ENCODE assay signal across 8 mouse cellular contexts in the genomic region with DNA sequence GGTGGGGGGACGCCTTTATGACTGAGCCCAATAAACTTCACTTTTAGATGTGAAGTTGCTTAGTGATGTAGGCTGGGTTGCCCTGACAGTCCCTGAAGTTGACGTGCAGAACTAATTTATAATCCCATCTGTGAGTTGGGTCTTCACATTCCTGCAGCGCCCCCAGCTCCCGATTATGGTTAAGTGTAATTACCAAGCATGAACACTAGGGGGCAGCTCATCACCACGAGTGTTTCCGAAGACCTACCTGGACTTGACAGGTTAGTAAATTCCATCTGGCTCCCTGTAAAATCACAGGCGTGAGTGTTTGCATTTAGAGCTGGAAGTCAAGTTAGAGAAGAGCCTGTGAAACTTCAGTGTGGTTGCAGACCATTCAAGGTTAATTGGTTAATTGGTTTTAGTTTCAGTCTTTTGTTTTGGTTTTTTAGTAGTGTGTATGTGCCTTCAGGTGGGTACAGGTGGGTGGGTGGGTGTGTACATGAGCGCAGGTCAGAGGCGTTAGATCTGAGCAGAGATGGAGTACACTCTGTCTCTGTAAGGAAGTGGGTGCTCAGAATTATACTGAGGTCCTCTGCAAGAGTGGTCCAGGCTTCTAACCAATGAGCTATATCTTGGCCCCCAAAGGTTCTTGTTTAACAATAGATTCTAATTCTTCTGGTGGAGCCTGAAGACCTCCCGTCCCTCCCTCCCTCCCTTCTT. TPM values are rescaled to one million over a fixed set of nuclear protein-coding genes. Genes with fewer than 3 reads are reported as not detected.
DNase-seq lines count a peak whose midpoint lies in the region; ATAC-seq and TF ChIP-seq lines count a peak whose summit lies in the region.

No protein-coding gene starts in this region.

- no peaks in the 10 kb centered on the region; the same call in 1 of the 2 replicates for H3K9me3 ChIP-seq in liver, embryonic 11.5 days (ENCODE audit: control insufficient read depth, low read length)
- H3K9me3 ChIP-seq in intestine, postnatal 0 days (ENCODE audit: control insufficient read depth) = no peaks in the 10 kb centered on the region

- H3K27ac ChIP-seq in liver, embryonic 11.5 days (ENCODE audit: low read depth, low read length) = no peak overlapping the region
- no peak overlapping the region for H3K27ac ChIP-seq in intestine, postnatal 0 days (ENCODE audit: low read depth, low read length)
- H3K27ac ChIP-seq in small intestine, adult 2 months (ENCODE audit: insufficient read depth, low read depth, low read length) = no peak overlapping the region

- no peaks in the 10 kb centered on the region; the same call in 1 of the 2 replicates for H3K27me3 ChIP-seq in liver, embryonic 11.5 days (replicated peaks; ENCODE audit: control insufficient read depth, insufficient read depth, low read length)
- no peaks in the 10 kb centered on the region for H3K27me3 ChIP-seq in intestine, postnatal 0 days (replicated peaks; ENCODE audit: control insufficient read depth, insufficient read depth, low read length)
- no peaks in the 10 kb centered on the region for H3K27me3 ChIP-seq in small intestine, adult 2 months (ENCODE audit: control insufficient read depth, insufficient read depth, low read length)

- H3K9ac ChIP-seq in liver, embryonic 11.5 days (ENCODE audit: low read depth, low read length) = no peak overlapping the region
- H3K9ac ChIP-seq in intestine, postnatal 0 days (ENCODE audit: low read depth, low read length) = no peak overlapping the region

- H3K4me2 ChIP-seq in liver, embryonic 11.5 days = no peak overlapping the region
- H3K4me2 ChIP-seq in intestine, postnatal 0 days (replicated peaks; ENCODE audit: low read depth) = no peak overlapping the region

- 14% methylated on average over 10 of the region's 10 CpGs for WGBS in liver, embryonic 11.5 days
- 18% methylated on average over 10 of the region's 10 CpGs for WGBS in intestine, postnatal 0 days
- 20% methylated on average over 10 of the region's 10 CpGs for WGBS in small intestine, adult 2 months

- peak; percentile 91 for TF ChIP-seq CTCF in intestine, postnatal 0 days (IDR thresholded peaks at IDR 0.05; ENCODE audit: low read depth)
- peak; percentile 65; the same call in 1 of the 2 replicates for TF ChIP-seq CTCF in small intestine, adult 2 months (IDR thresholded peaks at IDR 0.05; ENCODE audit: extremely low read depth, insufficient read length, insufficient replicate concordance, low read depth, low read length)

- DNase-seq in liver (peak; percentile 34), ZHBTc4 (ENCODE audit: low read depth, low spot score) (peak; percentile 82)
- no peak for DNase-seq in liver, embryonic 11.5 days (ENCODE audit: low spot score)
- DNase-seq in embryo, embryonic 11.5 days (ENCODE audit: low read depth, low spot score) = peak; percentile 46
- peak; percentile 54 for DNase-seq in lung, postnatal 10 days
- DNase-seq in gastrocnemius, adult 8-10 months (ENCODE audit: low spot score in 2 of 2) = no peak

- no peak; the same call in 1 of the 2 replicates for ATAC-seq in liver, embryonic 11.5 days (replicated peaks; ENCODE audit: low FRiP score)
- no peak for ATAC-seq in intestine, postnatal 0 days

- no peak for TF ChIP-seq POLR2A in small intestine, adult 2 months (IDR thresholded peaks at IDR 0.05; ENCODE audit: low read depth, low read length)

- H3K36me3 ChIP-seq in liver, embryonic 11.5 days (ENCODE audit: control insufficient read depth, insufficient read depth, low read length) = no peaks in the 10 kb centered on the region
- H3K36me3 ChIP-seq in intestine, postnatal 0 days (ENCODE audit: control insufficient read depth, insufficient read depth) = no peaks in the 10 kb centered on the region
- H3K36me3 ChIP-seq in small intestine, adult 2 months (ENCODE audit: control insufficient read depth, insufficient read depth, low read length) = no peaks in the 10 kb centered on the region

- no peak overlapping the region for H3K4me3 ChIP-seq in liver, embryonic 11.5 days (ENCODE audit: low read depth, low read length)
- H3K4me3 ChIP-seq in intestine, postnatal 0 days (ENCODE audit: low read depth, low read length) = no peak overlapping the region
- H3K4me3 ChIP-seq in small intestine, adult 2 months (ENCODE audit: low read depth, low read length) = no peak overlapping the region

- no peaks in the 10 kb centered on the region for H3K4me1 ChIP-seq in liver, embryonic 11.5 days (replicated peaks; ENCODE audit: control insufficient read depth, insufficient read depth, low read length)
- no peaks in the 10 kb centered on the region for H3K4me1 ChIP-seq in intestine, postnatal 0 days (replicated peaks; ENCODE audit: control insufficient read depth, insufficient read depth, low read length)
- H3K4me1 ChIP-seq in small intestine, adult 2 months (ENCODE audit: control insufficient read depth, insufficient read depth, insufficient read length, low read length) = no peaks in the 10 kb centered on the region

RNA-seq across cellular contexts. Expression of a gene that starts 15.0 kb away (rescaled TPM):
- polyA plus RNA-seq in liver, embryonic 11.5 days (2014; fragmentation: Nextera tagmentation; extraction: Ambion mirVana) = 9.1 and 11.5 TPM in 2 replicates
- polyA plus RNA-seq in intestine, postnatal 0 days (2015; fragmentation: Nextera tagmentation; extraction: Ambion mirVana) = 3.3 and 3.4 TPM in 2 replicates
- 3.6 and 11.6 TPM in 2 replicates for polyA plus RNA-seq in small intestine, adult 2 months (2012; rRNA removed)
- total RNA-seq in gastrocnemius, adult 8-10 months (2022) = 10 to 100 TPM; 18.1 to 27.8 (median 23.0) TPM

RNA-seq across cellular contexts. Expression of a gene that starts 45.8 kb away (rescaled TPM):
- not detected in 2 replicates for polyA plus RNA-seq in liver, embryonic 11.5 days (2014; fragmentation: Nextera tagmentation; extraction: Ambion mirVana)
- polyA plus RNA-seq in intestine, postnatal 0 days (2015; fragmentation: Nextera tagmentation; extraction: Ambion mirVana) = not detected in 2 replicates
- polyA plus RNA-seq in small intestine, adult 2 months (2012; rRNA removed) = not detected in 2 replicates
- not detected for total RNA-seq in gastrocnemius, adult 8-10 months (2022)

Comparison
In these comparisons a context has a peak if more than half of its experiments do, and no peak if none do; other contexts are left out.
1. DNase-seq: peak in liver (single experiment), ZHBTc4 (single experiment), embryo, embryonic 11.5 days (single experiment) and lung, postnatal 10 days (single experiment); none in liver, embryonic 11.5 days (single experiment) and gastrocnemius, adult 8-10 months (0 of 2).